Mouse (Mus musculus): Measurements from ENCODE around the gene Slc1a1.

The Slc1a1 gene

GRCm38 (mm10) chr19:28917839-28918238 is 83.0 kb downstream of the Slc1a1 start:
- no peak for DNase-seq

- DNase-seq, result no peak
Measured at GRCm38 (mm10) chr19:28926366-28926765, 91.5 kb downstream of the Slc1a1 start.

- no peak for DNase-seq
Measured at GRCm38 (mm10) chr19:28927396-28927795, 92.5 kb downstream of the Slc1a1 start.

- DNase-seq, result peak; percentile 11
Measured at GRCm38 (mm10) chr19:28929034-28929433, 94.2 kb downstream of the Slc1a1 start.

- DNase-seq, result no peak
Measured at GRCm38 (mm10) chr19:28934897-28935296, 100.0 kb downstream of the Slc1a1 start.

- DNase-seq, result no peak
Measured at GRCm38 (mm10) chr19:28940135-28940874, 105.5 kb downstream of the Slc1a1 start.

GRCm38 (mm10) chr19:28941271-28941670 is 106.4 kb downstream of the Slc1a1 start:
- no peak for DNase-seq

- DNase-seq, result no peak
Measured at GRCm38 (mm10) chr19:28946782-28947181, 111.9 kb downstream of the Slc1a1 start.

GRCm38 (mm10) chr19:28947311-28947710 is 112.5 kb downstream of the Slc1a1 start:
- no peak for DNase-seq

- DNase-seq, result no peak
Measured at GRCm38 (mm10) chr19:28951251-28951650, 116.4 kb downstream of the Slc1a1 start.

- no peak for DNase-seq
Measured at GRCm38 (mm10) chr19:28963113-28963512, 128.3 kb downstream of the Slc1a1 start.

- DNase-seq, result no peak
Measured at GRCm38 (mm10) chr19:28963513-28963841, 128.6 kb downstream of the Slc1a1 start.

Data from liver (tissue).